Mouse (Mus musculus): ENCODE data around the gene Gja5.

- TF ChIP-seq CTCF (conservative IDR thresholded peaks at IDR 0.05; ENCODE audit: low read length), result no peak
- TF ChIP-seq POU5F1 (IDR thresholded peaks at IDR 0.05; ENCODE audit: borderline replicate concordance, low read length), result no peak
- TF ChIP-seq NANOG (IDR thresholded peaks at IDR 0.05; ENCODE audit: borderline replicate concordance, low read length), result no peak
These were observed 196.5 kb downstream of the Gja5 start for GRCm38 (mm10) chr3:97100784-97101641.
